Mouse (Mus musculus): ENCODE measurements around the gene Gpx3.
A peak's percentile ranks its signal among the peaks of the same experiment; 100 is the strongest.
"Not testable (repeated sequence)": the region's sequence is repeated elsewhere in the genome, so short reads cannot be mapped to it uniquely, and the experiment has no call there.

Gene Gpx3

DNA sequence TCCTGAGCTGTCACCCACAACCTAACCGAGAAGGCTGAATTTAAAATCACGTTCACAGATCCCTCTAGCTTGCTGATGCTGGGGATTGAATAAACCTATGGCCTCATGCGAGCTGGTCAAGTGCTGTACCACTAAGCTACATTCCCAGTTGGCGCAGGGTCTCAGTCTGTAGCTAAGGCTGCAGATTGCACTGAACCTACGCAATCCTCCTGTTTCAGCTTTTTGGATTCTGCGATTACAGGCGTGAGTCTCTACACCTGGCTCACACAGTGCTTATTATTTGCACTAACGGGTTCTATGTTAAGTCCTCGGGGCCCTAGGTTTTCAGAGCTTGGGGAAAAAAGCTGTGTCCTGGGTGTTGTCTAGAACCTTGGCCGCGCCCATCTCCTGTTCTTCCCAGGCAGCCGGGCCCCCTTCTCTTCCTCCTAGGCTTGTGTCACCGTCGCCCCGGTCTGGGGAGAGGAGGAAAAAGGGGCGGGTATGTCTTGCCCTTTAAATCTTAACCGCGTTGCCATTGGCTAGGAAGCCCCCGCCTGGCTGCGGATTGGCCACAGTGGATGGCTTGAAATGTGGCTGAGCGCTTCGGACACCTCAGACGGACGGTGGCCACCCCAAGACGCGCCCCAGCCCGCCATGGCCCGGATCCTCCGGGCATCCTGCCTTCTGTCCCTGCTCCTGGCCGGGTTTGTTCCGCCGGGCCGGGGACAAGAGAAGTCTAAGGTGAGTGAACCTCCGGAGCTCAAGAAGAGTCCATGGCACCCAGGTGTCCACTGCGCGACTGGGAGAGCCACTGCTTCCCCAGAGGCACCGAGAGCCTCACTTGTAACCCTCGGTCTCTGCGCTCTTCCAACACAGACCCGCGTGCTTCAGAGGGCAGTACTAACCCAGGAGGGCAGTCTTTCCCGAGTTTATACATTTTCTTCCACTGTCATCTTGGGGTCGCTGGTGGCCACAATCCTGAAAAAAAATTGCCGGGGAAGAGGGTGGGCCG is at the start of gene Gpx3:
Gene Gpx3, plus strand, starts transcription at position 121 of the 991 bp plus-strand sequence.
- DNase-seq = peak; percentile 90

- DNase-seq = not testable (repeated sequence)
These were observed 43.4 kb upstream of the Gpx3 start for GRCm38 (mm10) chr11:54858880-54859279.

DNA sequence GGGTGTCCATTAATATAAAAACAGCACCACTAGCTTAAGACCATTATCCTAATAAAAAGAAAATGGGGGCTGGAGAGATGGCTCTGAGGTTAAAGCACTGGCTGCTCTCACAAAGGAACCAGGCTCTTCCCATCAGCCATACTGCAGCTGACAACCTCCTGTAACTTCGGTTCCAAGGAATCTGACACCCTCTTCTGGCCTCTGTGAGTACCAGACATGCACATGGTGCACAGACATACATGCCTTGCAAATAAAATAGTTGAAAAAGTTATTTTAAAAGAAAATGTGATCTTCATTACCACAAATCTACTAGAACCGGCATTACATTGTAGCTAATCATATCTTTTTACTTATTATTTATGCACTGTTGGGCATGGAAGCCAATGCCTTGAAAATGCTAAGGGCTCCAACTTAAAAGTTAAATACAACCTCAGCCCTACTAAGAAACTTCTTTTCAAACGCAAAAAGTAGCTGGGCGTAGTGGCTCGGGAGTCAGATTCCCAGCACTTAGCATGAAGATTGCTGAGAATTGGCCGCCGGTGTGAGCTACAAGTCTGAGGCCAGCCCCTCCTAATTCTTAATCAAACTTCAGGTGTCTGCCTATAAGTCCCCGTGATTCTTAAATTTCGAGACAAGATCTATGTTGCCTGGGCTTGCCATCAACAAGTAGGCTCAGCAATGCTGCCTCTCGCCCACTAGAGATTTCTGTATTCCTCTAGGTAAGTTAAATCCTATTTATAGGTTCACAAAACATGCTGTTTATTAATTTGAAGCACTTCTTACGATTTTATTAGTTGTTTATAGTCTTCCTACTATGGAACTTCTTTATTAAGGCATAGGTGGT is 42.7 kb upstream of the Gpx3 start:
- peak; percentile 68 for DNase-seq

- peak; percentile 99 for DNase-seq
These were observed 41.8 kb upstream of the Gpx3 start, which contains the start of gene Lyrm7 for GRCm38 (mm10) chr11:54860256-54861038. TSS of gene Lyrm7 (minus strand) at chr11:54860916.

DNA sequence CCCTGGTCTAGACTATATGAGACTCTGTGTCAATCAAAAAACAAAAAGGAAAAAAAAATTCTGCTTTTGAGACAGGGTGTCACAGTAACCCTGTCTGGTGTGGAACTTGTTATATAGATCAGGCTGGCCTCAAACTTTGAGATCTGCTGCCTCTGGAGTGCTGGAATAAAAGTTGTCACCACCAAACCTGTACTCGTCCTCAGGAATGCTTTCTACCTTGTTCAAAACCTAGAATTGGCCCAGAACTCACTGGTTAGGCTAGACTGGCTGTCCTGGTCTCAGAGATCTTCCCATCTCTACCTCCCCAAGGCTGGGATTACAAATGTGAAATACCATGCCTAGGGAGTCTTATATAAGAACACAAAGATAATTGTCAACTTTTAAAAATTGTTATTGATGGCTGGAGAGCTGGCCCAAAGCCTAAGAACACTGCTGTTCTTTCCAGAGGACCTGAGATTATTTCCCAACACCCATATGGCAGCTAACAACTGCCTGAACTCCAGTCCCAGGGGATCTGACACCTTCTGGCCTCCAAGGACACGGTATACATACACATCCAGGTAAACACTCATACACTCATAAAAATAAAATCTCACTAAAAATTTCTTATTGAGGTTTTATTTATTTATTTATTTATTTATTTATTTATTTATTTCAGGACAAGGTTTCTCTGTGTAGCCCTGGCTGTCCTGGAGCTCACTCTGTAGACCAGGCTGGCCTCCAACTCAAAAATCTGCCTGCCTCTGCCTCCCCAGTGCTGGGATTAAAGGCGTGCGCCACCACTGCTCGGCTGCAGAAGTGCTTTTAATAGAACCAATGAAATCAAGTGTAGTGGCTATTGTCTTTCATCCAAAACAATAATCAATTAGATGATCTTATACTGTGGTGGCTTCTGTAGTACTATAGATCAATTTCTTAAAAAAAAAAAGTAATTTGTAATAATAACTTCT is 40.5 kb upstream of the Gpx3 start:
- DNase-seq = no peak

DNA sequence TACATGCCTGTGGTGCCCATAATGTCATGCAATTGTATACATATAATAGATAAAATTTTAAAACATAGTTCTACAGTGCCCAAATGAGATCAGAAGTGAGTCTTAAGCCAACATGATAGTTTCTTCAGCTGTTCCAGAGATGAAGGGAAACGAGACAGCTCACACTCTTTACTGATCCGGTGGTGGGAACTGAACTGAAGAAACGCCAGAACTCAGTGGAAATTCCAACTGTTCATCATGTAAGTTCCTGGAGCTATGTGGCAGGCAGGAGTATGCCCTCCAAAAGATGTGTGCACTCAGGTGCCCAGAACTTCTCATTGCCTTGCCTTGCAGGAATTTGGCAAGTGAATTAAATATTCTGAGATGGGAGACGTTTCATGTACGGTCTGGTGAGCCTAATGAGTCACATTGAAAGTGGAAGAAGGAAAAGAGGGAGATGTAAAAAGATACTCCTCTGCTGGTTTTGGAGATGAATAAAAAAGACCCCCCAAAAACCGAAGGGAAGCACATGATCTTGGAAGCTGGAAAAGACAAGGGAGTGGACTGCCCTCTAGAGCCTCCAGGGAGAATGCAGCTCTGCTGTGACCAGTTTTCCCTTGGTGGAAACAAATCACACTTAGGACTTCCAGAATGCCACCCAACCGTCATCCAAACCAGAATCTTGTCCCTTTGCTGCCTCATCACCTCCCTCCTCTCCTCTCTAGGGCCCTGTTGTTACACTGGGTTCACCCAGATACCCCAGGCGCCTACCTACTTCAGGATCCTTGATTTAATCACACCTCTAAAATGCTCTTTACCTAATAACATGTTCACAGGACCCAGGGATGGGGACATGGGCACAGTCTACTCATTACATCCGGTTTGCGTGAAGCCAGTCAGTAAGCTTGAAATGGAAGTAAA is 39.4 kb upstream of the Gpx3 start:
- DNase-seq = peak; percentile 76

DNA sequence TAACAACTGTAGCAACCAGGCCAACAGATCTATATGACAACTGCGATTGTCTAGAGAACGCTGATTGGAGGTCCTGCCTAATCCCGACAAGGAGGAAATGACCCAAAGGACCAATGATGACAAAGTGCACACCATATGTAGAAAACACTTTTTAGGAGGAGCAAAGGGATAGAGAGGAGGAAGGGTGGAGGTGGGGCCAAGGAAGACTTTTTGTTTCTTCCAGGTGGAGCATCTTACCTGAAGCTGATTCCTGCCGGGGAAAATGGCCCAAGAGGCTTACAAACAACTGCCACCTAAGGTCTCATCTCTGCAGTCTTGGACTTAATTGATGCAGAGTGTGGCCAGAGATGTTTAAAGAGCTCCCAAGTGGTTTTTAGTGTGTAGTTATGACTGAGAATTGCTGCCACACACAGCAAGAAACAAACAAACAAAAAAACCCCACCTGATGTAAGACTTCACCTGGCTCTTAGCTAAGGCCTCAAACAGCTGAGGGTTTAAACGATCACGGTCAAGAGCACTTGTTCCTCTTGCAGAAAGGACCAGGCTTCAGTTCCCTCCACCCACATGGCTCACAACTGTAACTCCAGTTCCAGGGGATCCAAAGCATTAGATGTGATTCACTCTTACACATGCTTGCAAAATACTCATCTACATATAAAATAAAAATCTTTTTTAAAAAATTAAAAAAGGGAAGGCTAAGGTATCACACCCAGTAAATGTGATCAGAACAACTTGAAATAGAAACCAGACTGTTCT is 36.7 kb upstream of the Gpx3 start:
- no peak for DNase-seq

- DNase-seq = peak; percentile 95
These were observed 35.9 kb upstream of the Gpx3 start, which contains the start of gene Hint1 for GRCm38 (mm10) chr11:54866119-54867048. TSS of gene Hint1 (plus strand) at chr11:54866383.

DNA sequence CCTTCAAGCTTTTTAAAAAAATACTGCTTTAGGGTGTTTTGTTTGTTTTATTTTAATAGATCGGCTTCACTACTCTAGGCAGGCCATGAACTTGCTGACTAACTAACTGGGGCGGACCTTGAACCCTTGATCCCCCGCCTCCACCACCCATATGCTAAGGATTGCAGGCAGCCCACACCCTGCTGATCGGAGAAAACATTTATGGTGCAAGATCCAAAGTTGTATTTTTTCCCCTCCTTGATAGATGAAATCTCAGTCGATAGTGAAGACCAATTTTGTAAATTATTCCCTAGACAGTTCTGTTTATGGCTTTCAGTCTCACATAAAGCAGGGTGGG is 35.2 kb upstream of the Gpx3 start:
- DNase-seq = no peak

DNA sequence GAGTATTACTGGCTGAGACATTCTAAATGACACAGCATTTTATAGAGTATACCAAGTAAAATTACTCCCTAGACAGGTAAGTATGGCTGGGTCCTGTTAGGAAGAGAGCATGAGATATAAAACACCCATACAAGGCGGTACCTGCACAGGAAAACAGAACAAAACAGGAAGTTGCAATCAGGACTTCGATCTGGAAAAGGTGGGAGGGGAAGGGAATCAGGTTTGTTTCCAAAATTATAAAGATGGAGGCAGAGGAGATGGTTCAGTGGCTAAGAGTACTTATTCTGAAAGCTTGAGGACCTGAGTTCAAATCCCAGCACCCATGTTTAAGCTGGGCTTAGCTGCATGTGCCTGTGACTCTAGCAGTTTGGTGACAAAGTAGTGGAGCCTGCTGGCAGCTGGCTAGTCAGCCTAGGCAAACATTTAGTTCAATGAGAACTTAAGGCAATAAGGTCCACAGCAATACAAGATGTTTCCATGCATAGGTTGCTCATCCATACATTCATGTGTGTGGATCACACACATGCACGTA is 34.3 kb upstream of the Gpx3 start:
- DNase-seq = no peak

DNA sequence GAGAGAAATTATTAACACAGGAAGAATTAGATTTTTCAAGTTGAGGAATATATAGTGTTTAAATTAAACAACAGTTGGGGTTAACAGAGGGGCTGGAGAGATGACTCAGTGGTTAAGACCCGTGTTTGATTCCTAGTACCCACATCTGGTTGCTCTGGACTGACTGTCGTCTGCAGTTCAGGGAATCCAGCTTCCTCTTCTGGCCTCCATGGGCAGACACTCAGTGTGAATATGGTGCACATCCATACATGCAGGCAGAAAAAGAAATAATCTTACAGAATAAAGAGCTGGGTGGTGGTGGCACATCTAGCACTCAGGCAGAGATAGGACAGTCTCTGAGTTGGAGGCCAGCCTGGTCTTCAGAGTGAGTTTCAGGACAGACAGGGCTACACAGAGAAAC is 33.8 kb upstream of the Gpx3 start:
- DNase-seq = no peak

- no peak for DNase-seq
These were observed 32.9 kb upstream of the Gpx3 start for GRCm38 (mm10) chr11:54869318-54869717.

GRCm38 (mm10) chr11:54871831-54872537 is 30.3 kb upstream of the Gpx3 start:
- DNase-seq = no peak

DNA sequence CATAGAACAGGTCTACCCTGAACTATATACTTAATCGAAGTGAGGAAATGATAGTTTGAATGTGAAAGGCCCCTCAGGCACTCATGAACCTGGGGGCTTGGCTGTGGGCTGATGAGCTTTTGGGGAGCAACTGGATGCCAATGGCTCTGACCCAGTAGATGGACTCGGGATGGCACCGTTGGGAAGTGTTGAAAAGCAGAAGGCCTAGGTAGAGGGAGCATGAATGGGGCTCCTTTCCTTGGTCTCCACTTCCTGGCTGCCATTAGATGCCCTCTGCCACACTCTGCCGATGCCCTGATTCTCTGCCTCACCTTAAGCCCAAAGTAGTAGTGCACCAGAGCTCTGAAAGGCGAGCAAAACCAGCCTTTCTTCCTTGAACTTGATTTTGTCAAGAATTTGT is 26.2 kb upstream of the Gpx3 start:
- no peak for DNase-seq

DNA sequence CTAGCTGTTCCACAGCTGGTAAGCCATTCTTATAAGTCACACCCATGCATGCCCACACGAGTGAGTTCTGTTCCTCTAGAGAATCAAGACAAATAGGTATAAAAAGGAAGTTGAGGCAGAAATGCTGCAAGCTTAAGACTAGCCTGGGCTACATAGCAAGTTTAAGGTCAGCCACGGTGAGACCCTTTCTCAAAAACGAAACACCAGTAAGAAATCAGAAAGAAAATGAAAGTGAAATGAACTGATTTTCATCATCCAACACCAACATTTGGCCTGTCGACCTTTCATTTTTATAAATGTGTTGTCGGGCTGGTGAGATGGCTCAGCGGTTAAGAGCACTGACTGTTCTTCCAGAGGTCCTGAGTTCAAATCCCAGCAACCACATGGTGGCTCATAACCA is 23.4 kb upstream of the Gpx3 start:
- no peak for DNase-seq

- peak; percentile 83 for DNase-seq
These were observed 22.8 kb upstream of the Gpx3 start for GRCm38 (mm10) chr11:54879434-54879833.

DNA sequence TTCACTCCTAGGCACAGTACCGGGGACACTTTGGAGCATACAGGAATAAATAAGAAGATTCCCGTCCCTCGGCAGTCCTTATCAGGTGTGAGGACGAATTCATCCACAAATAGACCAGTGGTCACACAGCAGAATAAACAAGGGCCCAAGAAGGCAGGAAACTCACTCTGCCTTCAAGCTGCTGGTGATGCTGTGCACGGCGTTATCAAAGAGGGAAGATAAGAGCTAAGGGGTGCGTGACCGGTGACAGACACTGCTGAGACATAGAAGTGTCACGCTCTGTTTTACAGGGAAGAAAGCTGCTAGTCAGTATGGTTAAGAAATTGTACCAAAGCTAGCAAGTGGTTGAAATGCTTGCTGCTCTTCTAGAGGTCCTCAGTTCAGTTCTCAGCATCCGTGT is 22.3 kb upstream of the Gpx3 start:
- DNase-seq = no peak

GRCm38 (mm10) chr11:54881051-54881474 is 21.2 kb upstream of the Gpx3 start:
- peak; percentile 55 for DNase-seq

Measured in embryo, embryonic 11 days (tissue).